Mouse (Mus musculus): ENCODE results near the gene Lum. TPM values are rescaled to one million over a fixed set of nuclear protein-coding genes. Genes with fewer than 3 reads are reported as not detected.

Lum gene
- total RNA-seq, 1 experiment from 2014 or later, result not detected

Other genes starting within 250 kb of the Lum start
- gene Dcn, start 85.5 kb upstream of the Lum start, total RNA-seq (2017), result 0.23 TPM in 1 of 2 replicates, not detected in the other
- not detected in 2 replicates for gene Kera, start 41.8 kb downstream of the Lum start, total RNA-seq (2017)
- not detected in 2 replicates for gene Epyc, start 78.9 kb downstream of the Lum start, total RNA-seq (2017)
- not detected in 2 replicates for gene Ccer1, start 127.9 kb downstream of the Lum start, total RNA-seq (2017)
- gene C030005K15Rik, start 161.6 kb downstream of the Lum start, total RNA-seq (2017), result not detected in 2 replicates

Measured in neutrophil, adult 5-6 weeks (primary cell).